Mouse (Mus musculus) neural tube, embryonic 15.5 days (tissue): ENCODE measurements around the gene Rab30. TPM values are rescaled to one million over a fixed set of nuclear protein-coding genes. Genes with fewer than 3 reads are reported as not detected.

Source experiments
- ATAC-seq: fragments of 200-750 bp; cut with Nextera tagmentation; 2 replicates; pipeline ENCODE4 v1.8.0; 2017; ENCODE audit warnings: mild to moderate bottlenecking, moderate TSS enrichment, moderate library complexity; ENCODE audit not compliant: low FRiP score
- H3K27ac ChIP-seq: fragments of 300-500 bp; sonication (generic); replicated peaks from 2 replicates; pipeline ENCODE4 v1.5.1; 2015; ENCODE audit warnings: mild to moderate bottlenecking, inconsistent platforms
- H3K27me3 ChIP-seq: fragments of 300-500 bp; sonication (generic); replicated peaks from 2 replicates; pipeline ENCODE4 v1.6.1; 2015; ENCODE audit warnings: inconsistent platforms
- H3K36me3 ChIP-seq: fragments of 300-500 bp; sonication (generic); 2 replicates; pipeline ENCODE4 v1.6.1; 2015; ENCODE audit warnings: inconsistent platforms
- H3K4me1 ChIP-seq: fragments of 300-500 bp; sonication (generic); 2 replicates; pipeline ENCODE4 v1.6.1; 2015; ENCODE audit warnings: inconsistent platforms
- H3K4me2 ChIP-seq: fragments of 300-500 bp; sonication (generic); 2 replicates; pipeline ENCODE4 v1.6.1; 2015; ENCODE audit warnings: inconsistent platforms, mild to moderate bottlenecking, moderate library complexity
- H3K4me3 ChIP-seq: fragments of 300-500 bp; sonication (generic); replicated peaks from 2 replicates; pipeline ENCODE4 v1.5.1; 2015; ENCODE audit warnings: mild to moderate bottlenecking, inconsistent platforms
- H3K9ac ChIP-seq: fragments of 300-500 bp; sonication (generic); replicated peaks from 2 replicates; pipeline ENCODE4 v1.6.1; 2015; ENCODE audit warnings: mild to moderate bottlenecking, inconsistent platforms
- H3K9me3 ChIP-seq: fragments of 300-500 bp; sonication (generic); replicated peaks from 2 replicates; pipeline ENCODE4 v1.6.1; 2016; ENCODE audit warnings: inconsistent platforms
- WGBS: fragments of 180-500 bp; shearing (Covaris S2); methylation state at CpG from one replicate; pipeline ENCODE4 v1.1.7; 2015; ENCODE audit warnings: mixed read lengths; 5-methylcytosine and 5-hydroxymethylcytosine counted together
- polyA plus RNA-seq: library from polyadenylated mRNA; unstranded; fragments of >200 nt; fragmentation: Nextera tagmentation; extraction: Ambion mirVana; gene quantifications from 2 replicates; pipeline ENCODE4 v1.2.1, GENCODE M21; 2015

The Rab30 gene
- polyA plus RNA-seq, 1 experiment from 2014 or later = 23.5 TPM

DNA sequence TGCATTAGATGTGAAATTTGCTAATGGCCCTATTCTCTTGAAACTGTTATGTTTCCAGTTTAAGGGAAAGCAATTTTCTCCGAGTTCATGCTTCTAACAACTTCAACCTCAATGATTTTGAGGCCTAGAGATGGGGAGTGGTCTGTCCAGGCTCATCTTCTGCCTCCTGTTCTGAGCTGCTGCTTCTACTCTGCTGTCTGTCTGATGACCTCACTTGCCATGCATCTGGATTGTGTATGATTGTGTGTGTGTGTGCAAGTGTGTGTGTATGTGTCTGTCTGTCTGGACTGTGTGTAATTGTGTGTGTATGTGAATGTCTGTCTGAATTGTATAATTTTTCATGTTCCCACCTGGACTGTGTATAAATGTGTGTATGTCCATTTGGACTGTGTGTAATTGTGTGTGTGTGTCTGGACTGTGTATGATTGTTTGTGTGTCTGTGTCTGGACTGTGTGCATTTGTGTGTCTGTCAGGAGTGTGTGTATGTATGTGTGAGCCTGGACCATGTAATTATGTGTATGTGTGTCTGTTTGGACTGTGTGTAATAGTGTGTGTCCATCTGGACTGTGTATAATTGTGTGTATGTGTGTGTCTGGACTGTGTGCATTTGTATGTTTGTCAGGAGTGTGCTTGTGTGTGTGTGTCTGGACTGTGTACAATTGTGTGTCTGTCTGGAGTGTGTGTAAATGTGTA is 81.2 kb downstream of the Rab30 start:
- Histone ChIP-seq H3K27me3 (no peaks in the 10 kb centered on the region), H3K36me3 (peaks cover 4% of the 10 kb centered on the region; the same call in 1 of the 2 replicates), H3K4me2 (no peak overlapping the region), H3K4me1 (0 out of 2 replicates have a peak, but pooled peaks cover 6% of the 10 kb centered on the region), H3K4me3 (no peak overlapping the region), H3K27ac (no peak overlapping the region), H3K9me3 (no peaks in the 10 kb centered on the region), H3K9ac (no peak overlapping the region)
- 59% methylated on average over 1 of the region's 1 CpGs for WGBS
- peak; percentile 41; the same call in 1 of the 2 replicates for ATAC-seq

DNA sequence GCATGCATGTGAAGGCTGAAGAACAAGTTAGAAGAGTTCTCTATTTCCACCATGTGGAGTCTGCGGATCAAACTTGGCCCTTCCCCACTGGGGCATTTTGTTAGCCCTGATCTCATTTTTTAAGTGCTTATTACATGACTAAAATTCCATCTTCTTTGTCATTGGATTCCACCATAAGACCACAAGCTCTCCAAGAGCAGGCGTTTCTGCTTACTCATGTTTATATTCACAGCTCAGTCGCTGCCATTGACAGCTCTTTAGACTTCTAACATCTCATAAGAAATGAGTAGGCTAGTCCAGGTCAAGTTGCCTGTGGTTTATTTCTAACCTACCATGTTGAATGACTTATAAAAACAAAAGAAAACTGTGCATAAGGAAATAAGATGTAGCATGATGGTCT is 84.8 kb downstream of the Rab30 start:
- H3K4me1 ChIP-seq = 0 out of 2 replicates have a peak, but pooled peaks cover 3% of the 10 kb centered on the region
- 92% methylated on average over 3 of the region's 3 CpGs for WGBS
- no peak for ATAC-seq

DNA sequence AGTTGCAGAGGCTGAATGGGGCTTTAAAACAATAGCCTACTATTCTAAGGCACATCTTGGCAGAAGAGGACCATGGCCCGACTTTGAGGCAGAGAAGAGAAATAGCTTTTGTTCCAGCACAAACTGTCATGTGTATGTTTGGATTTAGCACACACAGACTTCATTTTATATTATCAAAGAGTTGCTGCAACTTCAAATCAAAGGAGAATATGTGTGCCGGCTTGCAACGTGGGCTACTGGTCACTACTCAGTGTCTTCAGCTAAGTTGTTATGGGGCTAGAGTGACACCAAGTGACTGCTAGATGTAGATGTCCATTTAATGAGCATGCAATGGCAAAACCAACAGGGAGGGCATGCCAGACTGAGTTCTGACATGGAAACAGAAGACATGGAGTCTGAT is 86.6 kb downstream of the Rab30 start:
- Histone ChIP-seq H3K9me3 (no peaks in the 10 kb centered on the region), H3K9ac (no peak overlapping the region), H3K4me1 (no peaks in the 10 kb centered on the region), H3K4me2 (no peak overlapping the region), H3K4me3 (no peak overlapping the region), H3K36me3 (peaks cover 8% of the 10 kb centered on the region; the same call in 1 of the 2 replicates), H3K27ac (no peak overlapping the region), H3K27me3 (no peaks in the 10 kb centered on the region)
- WGBS = 52% methylated on average over 3 of the region's 3 CpGs
- ATAC-seq = no peak

More for the DNA sequence above, 84.8 kb downstream of the Rab30 start:
- H3K4me3 ChIP-seq = no peak overlapping the region
- no peak overlapping the region for H3K9ac ChIP-seq
- H3K4me2 ChIP-seq = no peak overlapping the region
- H3K27ac ChIP-seq = no peak overlapping the region
- peaks cover 4% of the 10 kb centered on the region; the same call in 1 of the 2 replicates for H3K36me3 ChIP-seq
- H3K9me3 ChIP-seq = no peaks in the 10 kb centered on the region
- H3K27me3 ChIP-seq = no peaks in the 10 kb centered on the region

DNA sequence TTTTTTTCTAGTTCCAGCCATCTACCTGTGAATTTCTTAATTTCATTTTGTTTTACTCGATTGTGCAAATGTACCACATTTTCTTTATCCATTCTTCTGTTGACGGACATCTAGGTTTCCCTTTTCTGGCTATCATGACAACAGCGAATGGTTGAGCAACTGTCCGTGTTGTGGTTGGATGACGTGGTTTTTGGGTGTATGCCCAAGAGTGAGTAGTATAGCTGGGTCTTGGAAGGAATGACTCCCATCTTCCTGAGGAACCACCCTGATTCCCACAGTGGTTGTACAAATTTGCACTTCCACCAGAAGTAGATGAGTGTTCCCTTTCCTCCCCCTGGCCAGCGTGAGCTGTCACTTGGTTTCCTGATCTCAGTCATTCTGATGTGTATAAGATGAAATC is 91.0 kb downstream of the Rab30 start:
- no peaks in the 10 kb centered on the region for H3K27me3 ChIP-seq
- no peak for ATAC-seq
- peaks cover 20% of the 10 kb centered on the region for H3K36me3 ChIP-seq
- no peak overlapping the region for H3K9ac ChIP-seq
- no peak overlapping the region for H3K4me3 ChIP-seq
- H3K4me1 ChIP-seq = no peaks in the 10 kb centered on the region
- H3K9me3 ChIP-seq = no peaks in the 10 kb centered on the region
- WGBS = 94% methylated on average over 6 of the region's 6 CpGs
- no peak overlapping the region for H3K27ac ChIP-seq
- no peak overlapping the region for H3K4me2 ChIP-seq

DNA sequence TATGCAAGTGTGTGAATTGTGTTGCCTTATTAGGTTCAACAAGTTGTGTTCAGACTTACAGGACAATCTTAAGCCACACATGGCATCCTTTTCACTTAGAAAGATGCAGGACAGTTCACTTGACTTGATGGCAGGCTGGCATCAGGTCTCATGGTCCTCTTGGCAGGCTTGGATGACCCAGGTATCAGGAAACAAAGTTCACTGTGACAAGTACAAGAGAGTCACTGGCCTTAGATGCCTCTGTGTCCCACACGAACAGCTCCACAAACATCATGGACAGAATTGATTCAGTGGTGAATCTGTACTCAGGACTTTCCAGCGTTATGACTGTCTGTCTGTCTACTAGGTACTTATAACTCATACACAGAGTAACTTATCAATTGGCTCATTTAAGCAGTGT is 93.0 kb downstream of the Rab30 start:
- no peak overlapping the region for H3K27ac ChIP-seq
- H3K9ac ChIP-seq = no peak overlapping the region
- no peak for ATAC-seq
- no peaks in the 10 kb centered on the region for H3K9me3 ChIP-seq
- H3K27me3 ChIP-seq = no peaks in the 10 kb centered on the region
- 91% methylated on average over 2 of the region's 2 CpGs for WGBS
- no peaks in the 10 kb centered on the region for H3K4me1 ChIP-seq
- H3K36me3 ChIP-seq = peaks cover 21% of the 10 kb centered on the region
- no peak overlapping the region for H3K4me2 ChIP-seq
- H3K4me3 ChIP-seq = no peak overlapping the region

DNA sequence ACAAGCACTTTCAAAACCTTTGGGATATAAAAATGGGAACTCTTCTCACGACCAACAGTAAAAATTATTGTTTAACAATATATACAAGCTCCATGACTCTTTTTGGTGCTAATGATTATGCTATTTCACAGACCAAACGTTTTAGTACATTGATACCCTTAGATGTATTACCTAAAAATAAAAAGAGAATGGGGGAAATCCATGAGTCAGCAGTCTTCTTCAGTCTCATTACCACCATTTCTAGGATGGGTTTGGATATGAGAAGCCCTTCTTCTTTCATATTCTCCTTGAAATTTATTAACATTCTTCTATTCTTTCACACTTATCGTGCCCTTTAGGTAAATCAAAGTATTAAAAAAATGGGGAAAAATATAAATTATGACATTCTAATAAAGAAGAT is 95.0 kb downstream of the Rab30 start:
- Histone ChIP-seq H3K4me1 (no peaks in the 10 kb centered on the region), H3K9ac (no peak overlapping the region), H3K9me3 (no peaks in the 10 kb centered on the region), H3K36me3 (peaks cover 21% of the 10 kb centered on the region), H3K4me2 (no peak overlapping the region), H3K27me3 (no peaks in the 10 kb centered on the region), H3K4me3 (no peak overlapping the region), H3K27ac (no peak overlapping the region)
- 81% methylated on average over 3 of the region's 3 CpGs for whole genome bisulfite sequencing
- ATAC-seq = no peak

DNA sequence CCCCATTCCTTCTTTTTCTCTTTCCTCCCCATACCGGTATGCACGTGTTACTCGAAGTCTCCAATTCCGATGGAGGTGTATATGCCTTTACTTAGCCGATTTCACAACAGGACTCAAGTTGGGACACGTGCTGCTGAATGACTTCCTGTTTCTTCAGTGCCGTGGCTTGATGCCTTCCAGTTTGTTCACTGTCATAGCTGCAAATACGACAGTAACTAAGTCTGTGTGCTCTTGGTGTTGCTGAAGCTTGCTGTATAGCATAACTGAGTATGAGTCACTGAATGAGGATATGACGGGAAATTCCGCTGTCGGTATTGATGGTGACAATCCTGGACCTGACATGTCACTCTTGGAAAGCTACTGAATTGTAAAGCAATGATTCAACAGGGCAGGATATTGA is 95.8 kb downstream of the Rab30 start:
- H3K9me3 ChIP-seq = no peaks in the 10 kb centered on the region
- no peak overlapping the region for H3K27ac ChIP-seq
- H3K27me3 ChIP-seq = no peaks in the 10 kb centered on the region
- H3K4me1 ChIP-seq = no peaks in the 10 kb centered on the region
- H3K36me3 ChIP-seq = peaks cover 21% of the 10 kb centered on the region
- no peak for ATAC-seq
- no peak overlapping the region for H3K4me2 ChIP-seq
- H3K4me3 ChIP-seq = no peak overlapping the region
- WGBS = 87% methylated on average over 11 of the region's 11 CpGs
- H3K9ac ChIP-seq = no peak overlapping the region

DNA sequence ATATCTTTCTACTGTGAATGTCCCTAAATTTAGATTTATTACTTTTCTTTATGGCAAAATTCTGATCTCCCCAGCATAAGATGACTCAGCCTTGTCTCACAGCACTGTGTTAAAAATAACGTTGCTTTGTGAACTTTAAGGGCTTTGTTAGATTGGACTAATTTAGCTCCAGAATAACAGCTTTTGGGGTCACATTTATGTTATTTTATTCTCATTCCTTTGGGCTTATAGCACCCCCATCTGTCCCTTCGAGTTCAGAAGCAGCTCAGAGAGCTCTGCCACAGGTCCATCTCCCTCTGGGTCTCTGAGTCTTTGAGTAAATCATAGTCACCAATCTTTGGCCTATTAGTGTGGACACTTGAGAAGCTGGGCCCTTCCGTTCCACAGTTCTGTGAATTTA is 96.5 kb downstream of the Rab30 start:
- H3K9me3 ChIP-seq = no peaks in the 10 kb centered on the region
- no peaks in the 10 kb centered on the region for H3K27me3 ChIP-seq
- no peak overlapping the region for H3K4me2 ChIP-seq
- ATAC-seq = no peak
- no peak overlapping the region for H3K27ac ChIP-seq
- H3K4me3 ChIP-seq = no peak overlapping the region
- no peaks in the 10 kb centered on the region for H3K4me1 ChIP-seq
- H3K9ac ChIP-seq = no peak overlapping the region
- 76% methylated on average over 3 of the region's 3 CpGs for WGBS
- peaks cover 18% of the 10 kb centered on the region for H3K36me3 ChIP-seq

DNA sequence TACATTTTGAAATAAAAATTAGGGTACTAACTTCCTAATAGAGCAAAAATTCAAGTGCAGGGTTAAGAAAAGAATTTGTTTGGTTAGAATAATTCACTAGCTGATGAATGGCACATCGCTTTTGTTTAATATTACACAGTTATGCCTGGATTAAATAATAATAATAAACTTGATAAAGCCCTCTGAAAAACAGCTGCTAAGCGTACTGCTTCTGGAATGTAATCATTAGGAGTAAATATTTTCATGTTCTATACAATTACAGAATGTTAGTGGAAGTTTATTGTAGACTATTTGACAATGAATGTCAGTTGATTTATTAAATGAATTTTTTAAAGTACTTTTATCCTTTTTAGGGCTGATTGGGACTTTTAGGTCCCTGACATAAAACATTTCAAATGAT is 100.9 kb downstream of the Rab30 start:
- Histone ChIP-seq H3K27me3 (no peaks in the 10 kb centered on the region), H3K4me1 (no peaks in the 10 kb centered on the region), H3K36me3 (0 out of 2 replicates have a peak, but pooled peaks cover 3% of the 10 kb centered on the region), H3K9me3 (no peaks in the 10 kb centered on the region), H3K27ac (no peak overlapping the region), H3K9ac (no peak overlapping the region), H3K4me3 (no peak overlapping the region), H3K4me2 (no peak overlapping the region)
- WGBS = 91% methylated on average over 2 of the region's 2 CpGs
- ATAC-seq = no peak

DNA sequence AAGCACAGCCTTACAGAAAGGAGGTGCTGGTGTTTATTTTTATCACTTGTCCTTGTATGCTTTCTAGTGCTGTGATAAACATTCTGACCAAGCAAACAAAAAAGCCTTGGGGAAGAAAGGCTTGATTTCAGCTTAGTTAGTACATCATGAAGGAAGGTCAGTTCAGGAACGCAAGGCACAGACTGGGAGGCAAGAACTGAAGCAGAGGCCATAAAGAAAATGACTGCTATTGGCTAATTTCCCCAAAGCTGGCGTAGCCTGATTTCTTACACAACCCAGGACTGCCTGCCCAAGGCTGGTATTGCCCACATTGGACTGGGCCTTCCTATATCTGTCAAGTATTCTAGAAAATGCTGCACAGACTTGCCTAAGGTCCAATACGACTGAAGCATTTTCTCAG is 106.8 kb downstream of the Rab30 start:
- Histone ChIP-seq H3K9me3 (no peaks in the 10 kb centered on the region), H3K36me3 (no peaks in the 10 kb centered on the region), H3K9ac (no peak overlapping the region), H3K4me2 (no peak overlapping the region), H3K4me1 (no peaks in the 10 kb centered on the region), H3K27me3 (no peaks in the 10 kb centered on the region), H3K4me3 (no peak overlapping the region), H3K27ac (no peak overlapping the region)
- 69% methylated on average over 3 of the region's 3 CpGs for WGBS
- no peak for ATAC-seq

DNA sequence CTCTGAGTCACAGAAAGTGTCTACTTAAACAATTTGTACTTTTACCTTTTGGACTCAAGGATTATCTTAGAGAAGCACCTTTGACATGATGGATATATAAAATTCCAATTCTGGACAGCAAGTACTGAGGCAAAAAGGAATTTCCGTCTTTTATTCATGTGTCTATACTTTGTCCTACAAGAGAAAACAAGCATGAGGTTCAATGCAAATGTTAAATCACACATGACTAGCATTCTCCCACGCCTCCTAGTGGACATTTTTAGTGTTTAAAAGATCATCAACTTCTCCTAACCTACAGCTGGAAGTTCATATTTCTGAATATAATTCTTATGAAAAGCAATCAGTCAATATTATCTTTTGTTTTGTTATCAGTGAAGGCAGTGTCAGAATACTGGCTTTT is 125.1 kb downstream of the Rab30 start:
- Histone ChIP-seq H3K36me3 (no peaks in the 10 kb centered on the region), H3K4me1 (no peaks in the 10 kb centered on the region)
- WGBS = 35% methylated on average over 2 of the region's 2 CpGs

DNA sequence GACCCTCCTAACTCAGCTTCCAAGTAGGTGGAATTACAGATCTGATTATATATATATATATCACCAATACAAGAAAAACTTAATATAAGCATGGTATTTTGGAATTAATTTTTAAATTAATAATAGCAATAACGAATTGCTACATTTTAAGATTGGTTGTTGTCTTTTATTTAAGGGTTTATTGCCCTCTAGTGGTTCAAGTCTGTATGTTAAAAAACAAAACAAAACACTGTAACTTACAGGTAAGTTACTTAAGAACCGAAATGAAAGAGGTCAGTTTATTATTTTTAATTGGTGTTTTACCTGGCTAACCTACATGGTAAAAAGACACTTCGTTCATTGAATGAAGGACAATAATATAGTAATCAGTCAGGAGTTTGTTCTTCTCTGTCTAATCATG is 128.8 kb downstream of the Rab30 start:
- H3K4me2 ChIP-seq = no peak overlapping the region
- no peaks in the 10 kb centered on the region for H3K27me3 ChIP-seq
- H3K4me1 ChIP-seq = peaks cover 6% of the 10 kb centered on the region
- no peak for ATAC-seq
- WGBS = 77% methylated on average over 3 of the region's 3 CpGs
- no peak overlapping the region for H3K9ac ChIP-seq
- no peak overlapping the region for H3K27ac ChIP-seq
- no peaks in the 10 kb centered on the region for H3K9me3 ChIP-seq
- H3K4me3 ChIP-seq = no peak overlapping the region
- H3K36me3 ChIP-seq = no peaks in the 10 kb centered on the region

More for the DNA sequence above, 125.1 kb downstream of the Rab30 start:
- Histone ChIP-seq H3K4me3 (no peak overlapping the region), H3K27ac (no peak overlapping the region), H3K4me2 (no peak overlapping the region), H3K27me3 (no peaks in the 10 kb centered on the region), H3K9ac (no peak overlapping the region), H3K9me3 (no peaks in the 10 kb centered on the region)
- no peak for ATAC-seq
